Mouse (Mus musculus) adrenal gland, adult 18-20 months (tissue): Measurements from ENCODE around the gene Shc3. TPM values are rescaled to one million over a fixed set of nuclear protein-coding genes. Genes with fewer than 3 reads are reported as not detected.

Experiments used
- DNase-seq, 2 experiments: peaks; one replicate each; pipeline ENCODE4 v3.0.0; 2021 to 2022; ENCODE audit warnings: low spot score in 2 of 2
- total RNA-seq, 2 experiments: library from RNA; stranded (reverse); gene quantifications; 1 replicate in 1 of 2; 2 replicates in 1 of 2; pipeline ENCODE4 v1.2.3; 2021

Gene Shc3
- total RNA-seq, 2 experiments from 2014 or later, result 0.83 to 1.3 TPM

GRCm38 (mm10) chr13:51387908-51388307 is 181.3 kb downstream of the Shc3 start:
- no peak for DNase-seq

DNA sequence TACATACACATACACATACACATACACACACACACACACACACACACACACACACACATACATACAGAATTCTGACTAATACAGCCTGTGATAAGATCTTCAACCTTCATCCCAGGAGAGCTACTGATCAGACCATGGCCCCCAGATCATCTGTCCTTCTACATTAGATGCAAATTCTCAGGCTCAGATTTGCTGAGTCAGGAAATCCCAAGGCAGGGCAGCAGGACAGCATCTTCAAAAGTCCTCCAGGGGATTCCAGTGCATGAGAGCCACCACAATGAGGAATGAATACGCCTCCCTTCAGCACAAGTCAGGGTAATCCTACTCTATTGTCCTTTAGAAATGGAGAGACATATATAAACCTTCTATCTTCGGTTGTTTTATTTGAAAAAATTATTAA is 184.3 kb downstream of the Shc3 start:
- DNase-seq, result no peak

- DNase-seq, result no peak
These were observed 187.7 kb downstream of the Shc3 start for GRCm38 (mm10) chr13:51381498-51381897.

Other genes with a start within 250 kb of the Shc3 start
- gene S1pr3, start 160.8 kb downstream of the Shc3 start, total RNA-seq, result 10 to 100 TPM in 1 of 2 experiments, 1 to 10 TPM in 1; 9.7 to 14.1 TPM
- 1 to 10 TPM; 2.8 to 8.5 TPM for gene Cks2, start 75.8 kb upstream of the Shc3 start, total RNA-seq
- 10 to 100 TPM; 19.0 to 21.7 TPM for gene Secisbp2, start 82.3 kb upstream of the Shc3 start, total RNA-seq
- 10 to 100 TPM in 1 of 2 experiments, 1 to 10 TPM in 1; 8.0 to 13.5 TPM for gene Sema4d, start 224.3 kb upstream of the Shc3 start, total RNA-seq